8 mouse cellular contexts compared by ENCODE assay signal in the genomic region with DNA sequence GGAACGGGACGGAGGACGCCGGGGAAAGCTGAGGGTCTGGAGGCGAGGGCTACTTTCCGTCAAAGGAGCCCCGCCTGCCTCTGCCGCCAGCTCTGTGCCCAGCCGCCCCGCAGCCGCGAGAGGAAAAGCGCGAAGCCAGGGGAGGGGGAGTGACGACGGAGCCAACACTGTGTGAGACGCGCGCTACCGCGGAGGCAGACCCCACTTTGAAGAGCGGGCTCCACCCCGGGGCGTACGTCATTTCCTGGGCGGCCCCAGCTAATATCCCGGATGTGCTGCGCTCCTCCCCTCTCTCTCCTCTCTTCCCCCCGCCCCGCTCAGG. TPM values are rescaled to one million over a fixed set of nuclear protein-coding genes. Genes with fewer than 3 reads are reported as not detected.
A peak's percentile ranks its signal among the peaks of the same experiment; 100 is the strongest.
DNase-seq lines count a peak whose midpoint lies in the region; ATAC-seq lines count a peak whose summit lies in the region.

No protein-coding gene starts in this region.

- H3K4me2 ChIP-seq in intestine, embryonic 14.5 days (ENCODE audit: low read length) = peak overlapping the region; percentile 76

- intact Hi-C loops in left cerebral cortex, postnatal 10 days (cut with DNase I) = loop anchor here (5.0 to 10.0 kb wide), 6 partner anchors 76 to 756 kb away; no protein-coding TSS in a partner anchor

- under 1% methylated on average over 22 of the region's 30 CpGs for WGBS in intestine, embryonic 14.5 days

- H3K4me1 ChIP-seq in intestine, embryonic 14.5 days (replicated peaks; ENCODE audit: control insufficient read depth, insufficient read depth, low read length) = no peaks in the 10 kb centered on the region

- no peaks in the 10 kb centered on the region for H3K9me3 ChIP-seq in intestine, embryonic 14.5 days (ENCODE audit: control insufficient read depth, low read length)

- peak; percentile 98 for ATAC-seq in intestine, embryonic 14.5 days (replicated peaks; ENCODE audit: low FRiP score, low TSS enrichment, low read depth)
- peak; percentile 91 for ATAC-seq in megakaryocyte progenitor cell, adult 5-6 weeks (replicated peaks; ENCODE audit: poor library complexity)

- peak; percentile 94 for DNase-seq in adrenal gland, adult 2 months
- peak; percentile 96 for DNase-seq in embryo, embryonic 11 days
- DNase-seq in gastrocnemius, postnatal 25 days = peak; percentile 91
- peak; percentile 99 for DNase-seq in intestine, embryonic 14.5 days (ENCODE audit: low spot score)
- peak; percentile 95 to 97 for DNase-seq in left cerebral cortex, postnatal 10 days (ENCODE audit: extremely low spot score in 1 of 2, low spot score in 2 of 2)
- DNase-seq in right cerebral cortex, postnatal 25 days = peak; percentile 97
- peak; percentile 77 to 90 for DNase-seq in urinary bladder, postnatal 36 days (ENCODE audit: low spot score in 2 of 2)

- H3K36me3 ChIP-seq in intestine, embryonic 14.5 days (ENCODE audit: control insufficient read depth, insufficient read depth, low read length) = no peaks in the 10 kb centered on the region

- peak overlapping the region; percentile 100 for H3K27ac ChIP-seq in intestine, embryonic 14.5 days (ENCODE audit: low read depth)

- H3K9ac ChIP-seq in intestine, embryonic 14.5 days (ENCODE audit: low read length) = peak overlapping the region; percentile 93

- H3K27me3 ChIP-seq in intestine, embryonic 14.5 days (replicated peaks; ENCODE audit: control insufficient read depth, insufficient read depth, low read length) = no peaks in the 10 kb centered on the region

- H3K4me3 ChIP-seq in intestine, embryonic 14.5 days (ENCODE audit: low read depth, low read length) = peak overlapping the region; percentile 83

RNA-seq across cellular contexts. Expression of a gene that starts 0.4 kb away (rescaled TPM):
- total RNA-seq in adrenal gland, adult 2 months (2021) = 1 to 10 TPM; 6.6 TPM
- 0.54 and 0.76 TPM in 2 replicates for polyA plus RNA-seq in adrenal gland, adult 2 months (2012; rRNA removed)
- total RNA-seq in gastrocnemius, postnatal 25 days (2021) = 1 to 10 TPM; 2.5 to 3.2 TPM
- polyA plus RNA-seq in intestine, embryonic 14.5 days (2014; fragmentation: Nextera tagmentation; extraction: Ambion mirVana) = 12.0 and 13.6 TPM in 2 replicates
- total RNA-seq in left cerebral cortex, postnatal 10 days (2021) = 10 to 100 TPM; 87.6 to 99.1 TPM
- 4.8 and 6.1 TPM in 2 replicates for total RNA-seq in megakaryocyte progenitor cell, adult 5-6 weeks (2015)
- total RNA-seq in megakaryocyte progenitor cell, adult 5-6 weeks (2017) = 3.1 and 5.1 TPM in 2 replicates

Comparison
In these comparisons a context has a peak if more than half of its experiments do, and no peak if none do; other contexts are left out.
1. Peak in every context shown above with its lines: DNase-seq, ATAC-seq, H3K4me3 ChIP-seq and H3K27ac ChIP-seq.
2. RNA of a gene that starts 0.4 kb away (total RNA-seq): 87.6 to 99.1 TPM in left cerebral cortex, postnatal 10 days; 6.6 TPM in adrenal gland, adult 2 months, 3.1 to 6.1 TPM in megakaryocyte progenitor cell, adult 5-6 weeks and 2.5 to 3.2 TPM in gastrocnemius, postnatal 25 days; every median in the first group is over 10 times any median in the second.